Mouse (Mus musculus): ENCODE data around the gene Ppp1r14d.

GRCm38 (mm10) chr2:119240075-119240818 lies 10.5 kb upstream of the Ppp1r14d start:
- no peak for TF ChIP-seq CTCF (IDR thresholded peaks at IDR 0.05)
- TF ChIP-seq POLR2A (IDR thresholded peaks at IDR 0.05; ENCODE audit: insufficient read depth, low read depth, low read length): no peak
- TF ChIP-seq EP300 (IDR thresholded peaks at IDR 0.05; ENCODE audit: insufficient read depth, low read depth, low read length): no peak

Measured in heart, adult 2 months (tissue).